Mouse (Mus musculus) CD4-positive, CD25-positive, alpha-beta regulatory T cell, adult 4 months (primary cell): ENCODE results near the gene Shisa7. TPM values are rescaled to one million over a fixed set of nuclear protein-coding genes. Genes with fewer than 3 reads are reported as not detected.
"Not testable (repeated sequence)": the region's sequence is repeated elsewhere in the genome, so short reads cannot be mapped to it uniquely, and the experiment has no call there.

Source experiments
- ATAC-seq: one replicate; pipeline ENCODE4 v1.8.0; 2017
- polyA plus RNA-seq, 2 experiments: library from polyadenylated mRNA; unstranded; fragments of 100-300 nt; shearing (Covaris generic); gene quantifications; one replicate each; pipeline ENCODE4 v1.2.1; 2017

Shisa7 gene
- polyA plus RNA-seq, result under 1 TPM in 1 of 2 experiments, not detected in 1; 0.11 TPM

DNA sequence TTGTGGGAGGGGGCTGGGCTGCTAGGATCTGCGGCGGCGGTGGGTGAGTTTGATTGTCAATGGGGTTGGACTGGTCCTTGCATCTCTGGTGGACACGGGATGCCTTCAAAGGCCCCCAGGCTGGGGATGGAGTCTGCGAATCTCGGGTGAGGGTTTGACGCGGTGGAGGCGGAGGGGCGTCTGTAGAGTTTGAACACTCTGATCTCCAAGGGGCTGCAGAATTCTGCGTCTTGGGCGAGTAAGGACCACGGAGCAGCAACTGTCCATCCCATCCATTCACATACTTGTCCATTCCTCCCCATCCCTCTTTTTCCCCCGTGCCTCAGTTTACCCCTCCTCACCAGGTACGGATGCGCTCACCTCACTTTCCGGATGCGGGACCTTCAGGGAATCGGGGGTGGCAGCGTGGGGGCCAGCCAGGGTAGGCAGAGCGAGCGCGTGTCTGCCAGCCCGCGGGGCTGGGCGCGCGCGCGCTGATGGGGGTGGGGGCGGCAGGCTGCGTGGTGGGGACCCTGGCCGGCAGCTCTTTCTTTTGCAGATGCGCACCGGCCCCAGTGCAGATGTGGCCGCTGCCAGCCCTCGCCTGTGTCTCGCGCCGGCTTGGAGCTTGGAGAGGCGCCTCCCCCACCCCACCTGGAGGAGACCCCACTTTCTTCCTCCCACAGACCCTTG lies at the start of gene Shisa7:
TSS of gene Shisa7 (minus strand) at position 452 of the 672 bp plus-strand sequence.
- no peak for ATAC-seq

DNA sequence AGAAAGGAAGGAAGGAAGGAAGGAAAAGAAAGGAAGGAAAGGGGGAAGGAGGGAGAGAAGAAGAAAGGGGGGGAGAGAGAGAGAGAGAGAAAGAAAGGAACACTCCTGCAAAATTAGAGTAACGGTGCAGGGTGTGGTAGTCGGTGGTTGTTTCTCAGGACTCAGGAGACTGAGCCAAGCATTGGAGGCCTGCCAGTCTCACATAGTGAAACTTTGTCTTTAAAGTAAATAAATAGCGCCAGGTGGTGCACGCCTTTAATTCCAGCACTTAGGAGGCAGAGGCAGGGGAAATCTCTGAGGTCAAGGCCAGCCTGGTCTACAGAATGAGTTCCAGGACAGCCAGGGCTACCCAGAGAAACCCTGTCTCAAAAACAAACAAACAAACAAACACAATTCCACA lies 42.2 kb upstream of the Shisa7 start:
- ATAC-seq, result no peak

DNA sequence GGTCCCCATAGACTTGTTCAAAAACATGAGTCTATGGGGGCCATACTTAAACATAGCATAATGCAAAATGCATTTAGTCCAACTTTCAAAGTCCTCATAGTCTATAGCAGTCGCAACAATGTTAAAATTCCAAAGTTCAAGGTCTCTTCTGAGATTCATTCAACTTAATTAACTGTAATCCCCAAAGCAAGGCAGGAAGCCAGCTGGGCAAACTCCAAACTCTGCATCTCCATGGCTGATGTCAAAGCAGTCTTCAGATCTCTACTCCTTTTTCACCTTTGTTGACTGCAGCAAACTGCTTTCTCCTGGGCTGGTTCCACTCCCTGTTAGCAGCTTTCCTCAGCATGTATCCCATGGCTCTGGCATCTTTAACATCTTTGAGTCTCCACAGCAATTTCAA lies 34.5 kb upstream of the Shisa7 start:
- ATAC-seq, result not testable (repeated sequence)

DNA sequence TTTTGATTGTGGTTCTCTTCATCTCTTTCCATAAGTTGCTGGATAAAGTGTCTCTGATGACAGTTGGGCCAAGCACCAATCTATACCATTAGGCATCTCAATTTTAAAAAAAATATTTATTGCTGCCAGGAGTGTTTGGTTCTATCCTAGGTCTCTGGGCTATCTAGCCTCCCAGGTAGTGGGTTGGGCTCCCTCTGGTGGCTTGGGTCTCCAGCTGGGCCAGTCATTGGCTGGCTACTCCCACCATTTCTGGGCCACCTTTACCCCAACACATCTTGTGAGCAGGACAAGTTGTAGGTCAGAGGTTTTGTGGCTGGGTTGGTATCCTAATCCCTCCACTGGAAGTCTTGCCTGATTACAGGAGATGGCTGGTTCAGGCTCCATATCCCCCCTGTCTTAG lies 33.7 kb upstream of the Shisa7 start:
- no peak for ATAC-seq

DNA sequence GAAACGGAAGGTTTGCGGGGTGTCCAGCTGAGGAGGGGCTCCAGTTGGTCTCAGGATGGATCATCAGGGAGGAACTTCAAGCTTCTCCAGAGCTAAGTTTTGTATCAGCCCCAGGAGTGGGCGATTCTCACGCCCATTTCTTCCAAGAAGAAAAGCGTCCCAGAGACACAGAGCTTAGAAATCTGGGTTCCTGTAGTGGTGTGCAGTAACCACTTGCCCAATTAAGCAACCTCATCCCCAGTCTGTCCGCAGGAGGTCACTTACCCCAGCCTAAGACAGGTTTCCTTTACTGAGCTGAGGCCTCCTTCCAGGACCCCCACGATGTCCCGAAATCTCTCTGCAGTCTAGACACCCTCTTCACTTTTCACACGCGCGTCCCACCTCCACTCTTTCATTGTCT lies 32.7 kb upstream of the Shisa7 start:
- ATAC-seq, result peak; percentile 23

DNA sequence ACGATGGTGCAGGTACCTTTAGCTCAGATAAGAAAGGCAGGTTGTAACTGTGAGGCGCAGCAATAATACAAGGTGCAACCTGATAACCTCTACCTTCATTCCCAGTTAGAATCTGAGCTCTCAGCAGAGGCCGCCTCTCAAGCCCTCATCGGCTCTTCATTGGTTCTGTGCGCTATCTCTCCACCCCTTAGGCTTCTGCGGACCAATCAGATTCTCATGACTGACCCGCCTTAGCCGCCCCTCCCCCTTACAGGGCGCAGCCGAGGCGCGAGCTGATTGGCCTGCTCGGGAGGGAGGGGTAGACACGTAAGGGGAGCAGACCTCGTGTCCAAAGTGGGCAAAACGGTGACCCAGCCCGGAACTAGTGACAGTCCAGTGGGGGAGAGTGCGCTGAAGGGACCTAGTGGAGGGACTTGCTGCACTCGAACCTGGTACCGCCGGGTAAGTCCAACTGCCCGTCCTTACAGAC lies 32.3 kb upstream of the Shisa7 start, which contains the start of gene Isoc2a:
TSS of gene Isoc2a (plus strand) at position 401 of the 469 bp plus-strand sequence.
- peak; percentile 99 for ATAC-seq

DNA sequence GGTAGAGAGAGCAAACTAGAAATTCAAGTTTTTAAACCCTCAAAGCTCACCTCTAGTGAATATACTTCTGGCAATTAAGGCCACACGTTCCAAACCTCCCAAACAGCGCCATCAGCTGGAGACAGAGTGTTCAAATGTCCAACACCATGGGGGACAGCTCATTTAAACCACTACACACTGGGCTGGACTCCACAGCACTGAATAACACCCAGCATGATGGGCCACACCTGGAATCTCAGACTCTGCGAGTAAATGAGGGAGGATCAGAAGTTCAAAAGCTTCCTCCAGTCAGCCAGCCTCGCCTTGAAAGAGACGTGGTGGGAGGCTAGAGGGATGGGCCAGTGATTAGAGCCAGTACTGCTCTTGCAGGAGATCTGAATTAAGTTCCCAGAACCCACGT lies 25.6 kb upstream of the Shisa7 start, which contains the start of gene Isoc2b:
TSS of gene Isoc2b (minus strand) at position 126 of the 400 bp plus-strand sequence.
- no peak for ATAC-seq

DNA sequence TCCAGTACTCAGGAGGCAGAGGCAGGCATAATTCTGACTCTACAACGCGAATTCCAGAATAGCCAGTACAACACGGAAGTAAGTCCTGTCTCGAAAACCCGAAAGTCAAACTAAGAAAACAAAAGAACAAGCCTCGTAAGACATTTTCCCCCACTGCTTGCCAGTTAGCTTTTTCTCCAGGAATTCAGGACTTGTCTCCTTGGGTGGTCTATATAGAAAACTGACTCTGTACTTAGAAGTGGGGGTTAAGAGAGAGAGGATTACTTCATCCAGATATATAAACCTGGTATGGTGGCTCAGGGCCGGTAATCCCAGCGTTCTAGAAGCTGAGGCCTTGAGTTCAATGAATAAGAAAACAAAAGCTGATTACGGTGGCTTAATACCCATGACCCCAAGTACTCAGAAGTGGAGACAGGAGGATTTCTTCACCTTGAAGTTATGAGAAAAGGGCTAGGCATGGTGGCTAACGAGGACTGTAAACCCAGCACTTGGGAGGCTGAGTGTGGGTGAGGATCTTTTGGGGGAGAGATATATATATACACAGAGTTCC lies 22.2 kb upstream of the Shisa7 start:
- ATAC-seq, result peak; percentile 4

DNA sequence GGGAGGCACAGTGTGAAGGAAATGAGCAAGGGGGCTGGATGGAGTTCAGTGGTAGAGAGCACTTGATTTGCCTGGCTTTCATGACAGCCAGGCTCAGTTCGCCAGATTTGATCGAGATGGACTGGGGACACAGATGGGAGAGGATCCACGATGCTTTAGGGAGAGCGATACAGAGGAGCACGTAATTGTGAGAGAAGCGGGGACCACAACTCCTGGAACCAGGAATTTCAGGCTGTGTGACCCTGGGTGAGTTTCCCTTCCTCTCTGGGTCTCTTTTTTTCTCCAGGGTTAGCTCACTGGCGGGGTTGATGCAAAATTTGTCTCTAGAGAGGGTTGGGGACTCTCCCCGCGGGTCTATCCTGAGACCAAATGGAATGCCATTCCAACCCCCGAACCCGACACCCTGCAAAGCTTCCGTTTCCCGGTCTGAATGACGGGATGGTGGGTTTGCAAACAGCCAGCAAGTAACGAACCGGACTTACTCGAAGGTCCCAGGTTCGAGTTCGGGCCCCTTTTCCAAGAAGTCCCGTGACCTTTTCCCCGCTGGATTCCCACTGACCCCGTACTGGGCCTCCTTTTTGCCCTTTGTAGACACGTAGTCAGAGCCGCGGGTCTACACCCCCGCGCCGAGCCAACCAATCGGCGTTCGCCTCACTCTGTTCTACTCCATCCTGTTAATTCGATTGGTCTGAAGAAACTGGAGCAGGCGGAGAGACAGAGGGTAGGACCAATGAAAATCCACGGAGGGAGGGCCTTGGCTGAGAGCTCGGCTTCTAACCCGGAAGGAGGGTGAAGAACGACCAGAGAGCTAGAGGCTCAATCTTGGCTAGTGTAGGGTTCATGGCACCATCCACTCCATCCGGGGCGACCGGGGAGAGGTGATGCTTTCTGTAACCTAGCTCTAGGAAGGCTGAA lies 21.3 kb upstream of the Shisa7 start:
- ATAC-seq, result peak; percentile 99

DNA sequence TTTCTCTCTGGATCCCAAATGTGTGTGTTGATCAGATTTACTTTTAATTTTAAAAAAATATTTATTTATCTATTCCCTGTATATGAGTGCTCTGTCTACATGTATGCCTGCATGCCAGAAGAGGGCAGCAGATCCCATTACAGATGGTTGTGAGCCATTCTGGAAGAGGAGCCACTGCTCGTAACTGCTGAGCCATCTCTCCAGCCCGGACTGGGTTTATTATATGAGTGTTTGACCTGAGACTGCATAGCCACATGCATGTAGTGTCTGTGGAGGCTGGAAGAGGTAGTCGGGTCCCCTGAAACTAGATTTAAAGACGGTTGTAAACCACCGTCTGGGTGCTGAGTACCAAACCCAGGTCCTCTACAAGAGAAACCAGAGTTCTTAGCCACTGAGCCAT lies 20.6 kb upstream of the Shisa7 start:
- no peak for ATAC-seq

DNA sequence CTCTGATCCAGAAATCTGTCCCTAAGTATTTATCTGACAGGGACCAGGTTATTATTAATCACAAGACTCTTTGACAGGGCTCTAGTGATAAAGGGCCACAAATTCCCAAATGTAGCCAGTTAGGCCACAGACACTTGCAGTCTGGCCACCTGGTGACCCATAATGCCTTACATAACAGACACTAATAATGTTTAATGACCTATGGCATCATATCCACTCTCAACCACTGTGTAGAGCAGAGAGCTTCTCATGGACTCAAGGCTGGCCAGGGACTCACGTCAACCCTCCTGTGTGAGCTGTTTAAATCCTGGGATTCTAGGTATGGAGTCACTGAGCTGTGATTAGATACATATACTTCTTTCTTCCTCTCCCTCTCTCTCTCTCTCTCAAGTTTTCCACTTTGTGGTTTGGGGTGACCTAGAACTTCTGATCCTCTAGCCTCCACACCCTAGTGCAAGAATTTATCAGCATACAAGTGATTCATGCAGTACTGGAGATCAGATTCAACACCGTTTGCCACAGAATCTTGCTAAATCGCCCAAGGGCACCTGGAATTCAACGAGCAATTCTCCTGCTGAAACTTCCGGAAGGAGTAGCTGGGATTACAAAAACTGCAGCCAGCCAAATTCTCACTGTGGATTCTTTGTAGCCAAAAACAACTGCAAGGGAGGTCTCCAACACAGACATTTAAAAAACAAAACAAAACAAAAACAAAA lies 19.8 kb upstream of the Shisa7 start:
- no peak for ATAC-seq

DNA sequence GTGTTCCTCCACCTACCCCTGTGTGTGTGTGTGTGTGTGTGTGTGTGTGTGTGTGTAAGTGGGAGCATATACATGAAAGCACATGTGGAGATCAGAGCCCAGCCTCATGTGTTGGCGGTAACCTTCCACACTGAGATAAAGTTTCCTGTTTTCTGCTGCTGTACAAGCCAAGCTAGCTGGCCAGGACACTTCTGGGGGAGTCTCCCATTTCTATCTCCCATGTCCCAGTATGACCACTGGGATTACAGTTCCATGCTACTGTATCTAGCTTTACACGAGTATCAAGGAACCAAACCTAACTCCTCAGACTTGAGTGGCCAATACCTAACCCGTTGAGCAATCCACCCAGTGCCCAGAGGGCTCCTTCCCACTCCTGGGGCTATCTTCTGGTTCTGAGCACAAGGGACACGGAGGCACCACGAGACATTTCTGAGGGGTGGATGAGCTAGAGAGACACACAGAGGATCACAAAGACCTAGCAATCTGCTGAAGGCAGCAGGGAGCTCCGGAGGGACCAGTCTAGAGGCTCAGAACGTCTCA lies 19.1 kb upstream of the Shisa7 start:
- no peak for ATAC-seq

DNA sequence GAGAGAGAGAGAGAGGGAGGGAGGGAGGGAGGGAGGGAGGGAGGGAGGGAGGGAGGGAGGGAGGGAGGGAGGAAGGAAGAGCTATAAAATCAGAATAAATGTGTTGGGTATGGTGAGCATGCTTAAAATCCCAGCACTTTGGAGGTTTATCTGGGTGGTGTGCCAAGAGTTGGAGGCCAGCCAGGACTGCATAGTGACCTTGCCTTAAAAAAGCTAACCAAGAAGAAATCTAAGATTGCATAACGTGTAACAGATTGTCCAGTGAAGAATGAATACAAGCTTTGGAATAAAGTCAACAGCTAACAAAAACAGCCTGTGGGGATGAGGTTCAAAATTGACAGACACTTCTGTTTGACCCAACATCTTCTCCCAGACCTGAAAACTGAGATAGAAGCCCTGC lies 18.5 kb upstream of the Shisa7 start:
- no peak for ATAC-seq

DNA sequence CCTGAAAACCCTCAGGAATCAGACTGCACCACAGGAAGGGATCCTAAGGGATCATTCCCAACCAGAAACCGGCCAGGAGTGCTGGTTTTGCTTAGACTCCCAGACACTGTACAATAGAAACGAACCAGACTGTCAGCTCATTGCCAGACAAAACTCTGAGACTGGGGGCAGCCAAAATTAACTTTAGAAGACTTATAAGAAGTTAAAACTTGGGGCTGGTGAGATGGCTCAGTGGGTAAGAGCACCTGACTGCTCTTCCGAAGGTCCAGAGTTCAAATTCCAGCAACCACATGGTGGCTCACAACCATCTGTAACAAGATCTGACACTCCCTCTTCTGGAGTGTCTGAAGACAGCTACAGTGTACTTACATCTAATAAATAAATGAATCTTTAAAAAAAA lies 16.4 kb upstream of the Shisa7 start:
- not testable (repeated sequence) for ATAC-seq

DNA sequence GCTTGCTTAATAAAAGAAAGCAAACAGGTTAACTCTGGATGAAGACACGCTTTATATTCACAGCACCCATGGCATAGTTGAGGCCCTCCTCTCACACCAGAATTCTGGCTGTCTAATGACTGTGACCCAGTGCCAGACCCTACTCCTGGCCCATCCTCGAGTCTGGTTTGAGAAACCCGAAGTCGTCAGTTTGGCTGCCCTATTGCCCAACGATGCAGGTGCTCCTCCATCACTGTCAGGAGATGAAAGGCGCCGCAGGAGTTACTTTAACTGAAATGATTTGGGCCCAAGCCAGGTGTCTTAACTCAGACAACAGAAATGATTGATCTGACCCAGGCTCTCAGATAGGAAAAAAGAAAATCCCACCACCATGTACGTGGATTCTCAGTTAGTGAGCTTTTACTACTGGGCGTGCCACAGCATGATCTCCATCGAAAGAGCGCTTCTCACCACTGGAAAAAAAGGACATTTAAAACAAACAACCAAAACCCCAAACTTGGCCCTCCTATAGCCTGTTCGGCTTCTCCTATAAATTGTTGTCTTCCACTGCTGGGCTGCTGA lies 15.0 kb upstream of the Shisa7 start:
- no peak for ATAC-seq

DNA sequence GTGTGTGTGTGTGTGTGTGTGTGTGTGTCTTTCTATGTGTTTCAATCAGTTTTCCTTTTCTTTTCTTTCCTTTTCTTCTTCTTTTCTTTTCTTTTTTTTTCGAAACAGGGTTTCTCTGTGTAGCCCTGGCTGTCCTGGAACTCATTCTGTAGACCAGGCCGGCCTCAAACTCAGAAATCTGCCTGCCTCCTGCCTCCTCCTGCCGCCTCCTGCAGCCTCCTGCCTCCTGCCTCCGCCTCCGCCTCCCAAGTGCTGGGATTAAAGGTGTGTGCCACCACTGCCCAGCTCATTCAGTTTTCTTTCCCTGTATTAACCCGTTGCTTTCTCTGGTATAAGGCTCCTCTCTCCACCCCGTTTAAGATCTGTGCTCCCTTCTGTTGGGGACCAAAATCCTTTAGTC lies 12.8 kb upstream of the Shisa7 start:
- ATAC-seq, result no peak

DNA sequence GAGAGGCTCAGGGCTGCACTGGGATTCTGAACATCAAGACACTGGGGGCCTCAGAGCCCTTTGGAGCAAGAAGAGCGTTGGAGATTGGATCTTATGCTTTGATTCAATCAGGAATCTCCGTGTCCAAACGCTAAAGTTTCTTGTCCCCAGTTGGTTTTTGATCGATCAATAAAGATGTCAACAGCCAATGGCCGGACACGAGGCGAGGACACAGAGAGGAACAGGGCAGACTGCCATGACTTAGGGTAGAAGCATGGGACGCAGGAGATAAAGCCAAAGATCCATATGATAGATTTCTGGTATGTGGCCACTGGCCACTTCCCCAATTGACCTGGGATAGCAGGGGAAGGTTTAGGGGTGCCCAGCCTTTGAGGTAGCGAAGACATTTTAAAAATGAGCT lies 12.0 kb upstream of the Shisa7 start:
- ATAC-seq, result no peak

DNA sequence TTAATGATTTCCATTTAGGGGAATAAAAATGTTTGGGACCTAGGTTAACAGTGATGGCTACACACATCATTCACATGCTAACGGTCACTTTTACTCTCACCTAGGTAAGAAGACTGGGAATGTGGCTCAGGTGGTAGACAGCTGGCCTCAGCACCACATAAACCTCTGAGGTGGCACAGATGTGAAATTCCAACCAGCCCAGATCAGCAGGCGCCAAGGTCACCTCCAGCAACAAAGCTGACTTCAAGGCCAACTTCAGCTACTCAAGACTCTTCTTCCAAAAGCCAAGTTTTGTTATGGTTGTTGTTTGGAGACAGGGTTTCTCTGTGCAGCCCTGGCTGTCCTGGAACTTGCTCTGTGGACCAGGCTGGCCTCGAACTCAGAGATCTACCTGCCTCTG lies 9.1 kb upstream of the Shisa7 start:
- ATAC-seq, result no peak

DNA sequence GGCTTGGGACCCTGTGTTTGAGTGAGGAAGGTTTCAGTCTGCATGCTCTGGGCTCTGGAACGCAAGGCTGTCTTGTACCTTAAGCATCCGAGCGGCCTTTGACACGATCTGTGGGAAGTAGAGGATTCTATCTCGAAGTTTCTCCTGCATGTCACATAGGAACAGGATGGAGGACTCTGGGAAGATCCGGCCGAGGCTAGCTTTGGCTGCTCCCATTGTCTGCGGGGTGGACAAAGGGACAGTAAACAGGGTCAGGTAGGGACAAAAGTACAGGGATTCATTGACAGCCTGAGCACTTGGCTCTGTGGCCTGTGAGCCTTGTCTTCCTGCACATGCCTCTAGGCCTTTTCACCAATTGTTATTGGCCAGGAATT lies 6.8 kb upstream of the Shisa7 start:
- no peak for ATAC-seq

DNA sequence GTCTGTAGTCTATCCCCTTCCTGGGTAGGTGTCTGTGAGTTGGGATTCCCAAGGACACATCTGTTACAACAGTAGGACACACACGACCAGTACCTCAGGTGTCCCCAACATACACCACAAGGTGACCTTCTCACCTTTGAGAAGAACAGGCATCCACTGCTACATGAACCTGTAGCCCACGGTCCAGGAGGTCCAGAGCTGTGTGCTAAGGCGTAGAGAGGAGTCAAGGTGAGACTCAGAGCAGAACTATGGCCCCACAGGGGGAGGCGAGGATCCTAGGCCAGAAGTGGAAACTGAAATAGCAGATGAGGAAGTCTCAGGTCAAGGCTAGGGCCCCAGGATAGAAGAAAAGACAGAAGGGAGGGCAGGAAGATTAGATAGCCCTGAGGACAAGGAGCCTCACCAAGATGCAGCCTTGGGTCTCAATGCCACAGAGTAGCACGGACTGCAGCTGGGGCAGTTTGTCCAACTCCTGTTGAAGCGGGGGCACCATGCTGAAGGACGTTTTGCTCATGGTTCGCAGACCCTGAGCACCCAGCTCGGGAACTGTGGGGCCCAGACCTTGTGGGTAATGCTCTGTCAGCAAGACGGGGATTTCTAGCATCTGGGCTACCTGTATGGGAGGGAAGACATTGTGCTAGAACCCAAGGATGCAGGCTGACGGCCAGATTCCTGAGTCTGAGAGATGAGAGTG lies 6.3 kb upstream of the Shisa7 start:
- no peak for ATAC-seq

DNA sequence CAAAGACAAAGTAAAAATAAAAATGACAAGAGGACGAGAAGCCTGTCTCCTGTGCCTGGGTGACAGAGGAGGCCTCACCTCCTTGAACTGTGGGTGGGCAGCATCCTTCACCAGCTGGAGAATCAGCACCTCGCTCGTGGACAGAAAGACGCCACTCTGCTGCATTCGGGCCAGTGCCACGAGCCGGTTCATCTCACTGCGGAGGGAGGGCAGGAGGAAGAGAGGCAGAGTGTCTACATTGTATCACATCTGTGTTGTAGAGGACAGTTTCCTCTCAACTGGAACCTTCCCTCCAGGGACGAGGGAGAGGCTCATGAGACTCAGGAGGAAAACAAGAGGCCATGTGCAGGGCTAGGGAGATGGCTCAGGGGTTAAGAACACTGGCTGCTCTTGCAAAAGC lies 4.9 kb upstream of the Shisa7 start:
- no peak for ATAC-seq

DNA sequence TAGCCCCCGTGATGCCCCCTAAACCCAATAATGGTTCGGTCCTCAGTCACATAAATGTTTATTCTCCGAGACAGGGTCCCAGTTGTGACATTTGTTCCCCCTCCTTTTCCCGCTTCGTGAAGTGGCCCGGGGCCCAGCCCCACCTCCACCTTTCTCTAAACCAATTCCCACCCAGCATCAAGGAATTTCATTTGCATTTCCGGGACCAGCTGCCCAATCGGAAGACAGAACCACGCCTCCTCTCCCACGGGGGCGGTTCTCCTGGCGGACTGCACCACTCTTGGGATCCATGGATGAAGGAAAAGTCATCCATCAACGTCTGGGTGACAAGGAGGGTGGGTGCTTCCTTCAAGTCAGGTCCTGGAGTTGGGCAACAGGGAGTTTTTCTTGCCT lies 417 bp upstream of the Shisa7 start:
- ATAC-seq, result no peak
